Mouse (Mus musculus) lung, postnatal 0 days (tissue): ENCODE data around the gene Rab3c.

ENCODE experiments used
- CTCF ChIP-seq: IDR thresholded peaks from 2 replicates; pipeline ENCODE4 v1.5.1; 2016; ENCODE audit warnings: antibody characterized with exemption, mild to moderate bottlenecking
- EP300 ChIP-seq: IDR thresholded peaks from 2 replicates; pipeline ENCODE4 v1.6.1; 2016; ENCODE audit warnings: antibody characterized with exemption, mild to moderate bottlenecking, control low read depth

DNA sequence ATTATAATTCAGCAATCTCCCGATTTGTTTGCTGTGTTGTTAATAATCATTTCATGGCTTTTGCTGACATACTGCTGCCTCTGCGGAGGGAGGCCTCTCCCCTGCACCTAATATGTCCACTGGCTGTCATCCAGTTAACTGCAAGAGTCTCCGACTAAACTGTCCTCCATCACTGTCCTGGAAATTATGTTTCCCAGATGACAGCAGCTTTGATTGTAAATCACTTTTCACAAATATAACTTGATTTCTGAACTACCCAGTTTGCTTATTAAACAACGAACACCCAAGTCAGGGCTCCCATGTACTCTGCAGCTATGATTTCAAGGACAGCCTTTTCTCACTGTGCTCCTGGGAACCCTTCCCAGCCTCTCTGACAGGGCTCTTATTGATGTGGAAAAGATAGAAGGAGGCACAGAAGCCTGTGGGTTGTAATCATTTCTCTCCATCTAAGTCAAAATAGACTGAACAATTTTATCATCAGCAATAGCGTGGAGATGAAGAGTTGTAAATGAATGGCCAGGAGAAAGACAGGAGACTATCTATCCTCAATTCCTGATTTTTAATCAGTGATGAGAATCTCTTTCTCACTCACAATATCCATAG is 49.6 kb downstream of the Rab3c start:
- TF ChIP-seq CTCF = no peak
- no peak for TF ChIP-seq EP300
